Mouse (Mus musculus) embryonic facial prominence, embryonic 11.5 days (tissue): ENCODE measurements at regions not wholly inside any gene's neighbourhood (a gene's known extent, or its start where the extent isn't known, plus 50 kb on each side); places are given as distances from the start of the nearest gene placed in this dataset.

Source experiments
- ATAC-seq: fragments of 200-750 bp; cut with Nextera tagmentation; replicated peaks from 2 replicates; pipeline ENCODE4 v1.8.0; 2017; ENCODE audit warnings: low read depth; ENCODE audit not compliant: insufficient number of reproducible peaks, low FRiP score, low TSS enrichment
- DNase-seq: peaks from one replicate; pipeline ENCODE4 v3.0.0-alpha.2; 2015; ENCODE audit warnings: low spot score
- H3K27ac ChIP-seq: fragments of 300-500 bp; sonication (generic); replicated peaks from 2 replicates; pipeline ENCODE4 v1.5.1; 2014; ENCODE audit warnings: mild to moderate bottlenecking, low read depth, low read length, control low read depth
- H3K27me3 ChIP-seq: fragments of 300-500 bp; sonication (generic); 2 replicates; pipeline ENCODE4 v1.6.1; 2014; ENCODE audit warnings: mild to moderate bottlenecking, low read length, moderate library complexity, mixed read lengths; ENCODE audit not compliant: control insufficient read depth, insufficient read depth
- H3K36me3 ChIP-seq: fragments of 300-500 bp; sonication (generic); replicated peaks from 2 replicates; pipeline ENCODE4 v1.6.1; 2014; ENCODE audit warnings: low read depth, mild to moderate bottlenecking, low read length, moderate library complexity, mixed read lengths; ENCODE audit not compliant: control insufficient read depth, insufficient read depth
- H3K4me1 ChIP-seq: fragments of 300-500 bp; sonication (generic); 2 replicates; pipeline ENCODE4 v1.6.1; 2014; ENCODE audit warnings: low read length, mixed read lengths; ENCODE audit not compliant: control insufficient read depth, insufficient read depth
- H3K4me2 ChIP-seq: fragments of 300-500 bp; sonication (generic); 2 replicates; pipeline ENCODE4 v1.6.1; 2014; ENCODE audit warnings: low read depth, mild to moderate bottlenecking, control low read depth, low read length, moderate library complexity
- H3K4me3 ChIP-seq: fragments of 300-500 bp; sonication (generic); 2 replicates; pipeline ENCODE4 v1.5.1; 2014; ENCODE audit warnings: low read depth, low read length, control low read depth
- H3K9ac ChIP-seq: fragments of 300-500 bp; sonication (generic); replicated peaks from 2 replicates; pipeline ENCODE4 v1.6.1; 2014; ENCODE audit warnings: mild to moderate bottlenecking, control low read depth, low read length
- H3K9me3 ChIP-seq: fragments of 300-500 bp; sonication (generic); replicated peaks from 2 replicates; pipeline ENCODE4 v1.6.1; 2016; ENCODE audit warnings: mild to moderate bottlenecking, low read length, inconsistent platforms, mixed read lengths; ENCODE audit not compliant: control insufficient read depth
- WGBS: fragments of 180-500 bp; shearing (Covaris S2); extraction: QIAGEN DNeasy Blood & Tissue Kit; methylation state at CpG from one replicate; pipeline ENCODE4 v1.1.7; 2014; 5-methylcytosine and 5-hydroxymethylcytosine counted together

DNA sequence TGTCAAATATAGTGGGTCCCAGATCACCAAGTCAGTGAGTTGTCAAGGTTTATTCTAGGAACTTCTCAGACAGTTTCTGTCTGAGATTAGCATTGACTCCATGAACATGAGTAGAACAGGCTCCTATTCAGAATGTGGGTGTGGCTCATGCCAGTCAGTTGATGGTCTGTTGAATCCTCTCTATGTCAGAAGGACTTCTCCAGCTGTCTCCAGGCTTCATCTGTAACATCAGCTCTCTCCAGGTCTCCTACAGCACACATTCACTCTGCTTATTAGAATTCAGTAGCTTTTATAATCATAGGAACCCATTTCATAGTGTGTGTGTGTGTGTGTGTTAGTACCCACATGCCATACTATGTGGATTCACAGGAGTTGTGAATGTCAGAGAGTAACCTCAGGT lies 113.2 kb upstream of the Arpp21 start:
- no peak overlapping the region for H3K27ac ChIP-seq
- no peaks in the 10 kb centered on the region for H3K27me3 ChIP-seq
- no peak overlapping the region for H3K4me3 ChIP-seq
- DNase-seq = no peak
- ATAC-seq = no peak
- H3K9ac ChIP-seq = no peak overlapping the region
- H3K36me3 ChIP-seq = no peaks in the 10 kb centered on the region
- H3K4me2 ChIP-seq = no peak overlapping the region
- no peaks in the 10 kb centered on the region for H3K9me3 ChIP-seq
- H3K4me1 ChIP-seq = no peaks in the 10 kb centered on the region

DNA sequence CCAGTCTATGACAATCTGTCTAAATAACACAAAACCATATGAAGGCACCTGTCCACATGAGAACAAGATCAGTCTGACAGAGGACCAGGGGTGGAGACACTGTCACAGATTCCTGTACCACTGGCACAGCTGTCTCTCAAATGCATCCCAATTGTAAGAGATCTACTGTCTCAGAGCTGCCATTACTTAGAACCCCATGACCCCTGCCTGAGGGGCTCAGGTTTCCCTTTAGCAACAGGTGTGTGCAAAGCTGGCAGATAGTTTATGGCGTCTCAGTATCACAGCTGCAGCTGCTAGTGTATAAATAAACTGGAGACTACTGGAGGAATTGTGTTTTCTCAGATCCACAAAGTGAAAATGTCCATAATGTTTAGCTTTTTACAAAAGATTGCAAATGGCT lies 109.1 kb upstream of the Arpp21 start:
- WGBS = 33% methylated on average over 1 of the region's 1 CpGs
- no peak overlapping the region for H3K4me3 ChIP-seq
- H3K27me3 ChIP-seq = no peaks in the 10 kb centered on the region
- H3K4me1 ChIP-seq = no peaks in the 10 kb centered on the region
- no peaks in the 10 kb centered on the region for H3K36me3 ChIP-seq
- H3K4me2 ChIP-seq = no peak overlapping the region
- no peak overlapping the region for H3K9ac ChIP-seq
- DNase-seq (no peak), ATAC-seq (no peak)
- H3K27ac ChIP-seq = no peak overlapping the region
- H3K9me3 ChIP-seq = no peaks in the 10 kb centered on the region

DNA sequence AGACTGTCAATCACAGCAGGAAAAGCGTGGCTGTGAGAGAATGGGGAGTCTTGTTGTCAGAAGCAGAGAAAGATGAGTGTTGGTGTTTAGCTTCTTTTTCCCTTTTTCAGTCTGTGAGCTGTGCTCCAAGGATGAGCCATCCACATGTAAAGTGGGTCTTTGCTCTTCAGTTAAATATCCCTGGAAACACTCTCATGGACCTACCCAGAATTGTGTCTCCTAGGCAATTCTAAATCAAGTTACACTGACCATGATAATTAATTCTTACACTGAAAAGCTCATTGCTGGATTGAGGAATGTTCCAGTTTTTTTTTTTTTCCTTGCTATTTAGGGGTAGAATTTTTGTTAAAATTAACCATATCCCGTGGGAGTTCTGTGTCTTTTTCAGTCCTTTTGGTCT lies 104.6 kb upstream of the Arpp21 start:
- Histone ChIP-seq H3K36me3 (no peaks in the 10 kb centered on the region), H3K4me1 (no peaks in the 10 kb centered on the region), H3K4me2 (no peak overlapping the region), H3K27ac (no peak overlapping the region), H3K4me3 (no peak overlapping the region), H3K27me3 (no peaks in the 10 kb centered on the region), H3K9ac (no peak overlapping the region), H3K9me3 (no peaks in the 10 kb centered on the region)
- WGBS = 74% methylated on average over 2 of the region's 2 CpGs
- ATAC-seq = no peak
- DNase-seq = no peak

DNA sequence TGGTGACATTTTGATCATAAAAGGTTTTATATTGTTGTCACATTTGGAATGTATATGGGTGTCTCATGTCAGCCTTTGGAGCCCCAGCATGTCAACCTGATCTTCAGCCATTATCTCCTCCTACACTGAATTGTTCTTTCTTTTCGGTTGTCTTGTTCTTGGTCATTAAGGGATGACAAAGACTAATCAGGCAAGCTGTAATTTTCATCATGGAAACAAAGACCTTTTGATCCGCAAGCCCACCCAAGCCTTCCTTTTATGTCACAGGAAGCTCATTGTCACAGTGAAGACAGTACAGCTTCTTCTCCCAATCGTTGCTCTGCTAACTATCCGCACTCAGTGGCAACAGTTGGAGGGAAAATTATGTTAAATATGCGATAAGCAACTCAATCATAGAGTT lies 84.3 kb upstream of the Arpp21 start:
- Histone ChIP-seq H3K4me2 (no peak overlapping the region), H3K27ac (no peak overlapping the region), H3K9ac (no peak overlapping the region), H3K36me3 (no peaks in the 10 kb centered on the region), H3K4me1 (no peaks in the 10 kb centered on the region), H3K9me3 (no peaks in the 10 kb centered on the region), H3K4me3 (no peak overlapping the region), H3K27me3 (no peaks in the 10 kb centered on the region)
- no peak for DNase-seq
- ATAC-seq = no peak
- WGBS = 67% methylated on average over 5 of the region's 5 CpGs

DNA sequence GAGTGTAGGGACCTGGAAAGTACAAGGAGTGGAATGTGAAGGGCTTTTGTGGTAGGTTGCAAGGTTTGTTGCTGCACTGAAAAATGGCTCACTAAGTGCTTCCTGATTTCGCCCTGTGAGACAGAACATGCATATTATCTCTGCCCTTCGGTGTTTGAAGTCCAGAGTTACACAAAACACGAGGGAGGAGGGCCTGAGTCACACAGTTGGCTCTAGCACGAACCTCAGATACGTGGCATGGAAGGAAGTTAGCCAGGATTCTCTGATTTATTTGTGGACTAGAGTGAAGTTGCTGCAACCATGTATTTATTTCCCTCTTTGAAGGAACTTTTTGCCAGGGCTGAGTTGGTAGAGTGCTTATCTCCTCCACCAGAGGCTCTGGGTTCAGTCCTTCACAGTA lies 73.2 kb upstream of the Arpp21 start:
- 69% methylated on average over 5 of the region's 5 CpGs for WGBS
- H3K4me3 ChIP-seq = no peak overlapping the region
- no peaks in the 10 kb centered on the region for H3K36me3 ChIP-seq
- no peaks in the 10 kb centered on the region for H3K4me1 ChIP-seq
- no peak overlapping the region for H3K9ac ChIP-seq
- ATAC-seq = no peak
- H3K9me3 ChIP-seq = no peaks in the 10 kb centered on the region
- no peak overlapping the region for H3K4me2 ChIP-seq
- no peaks in the 10 kb centered on the region for H3K27me3 ChIP-seq
- no peak for DNase-seq
- no peak overlapping the region for H3K27ac ChIP-seq

DNA sequence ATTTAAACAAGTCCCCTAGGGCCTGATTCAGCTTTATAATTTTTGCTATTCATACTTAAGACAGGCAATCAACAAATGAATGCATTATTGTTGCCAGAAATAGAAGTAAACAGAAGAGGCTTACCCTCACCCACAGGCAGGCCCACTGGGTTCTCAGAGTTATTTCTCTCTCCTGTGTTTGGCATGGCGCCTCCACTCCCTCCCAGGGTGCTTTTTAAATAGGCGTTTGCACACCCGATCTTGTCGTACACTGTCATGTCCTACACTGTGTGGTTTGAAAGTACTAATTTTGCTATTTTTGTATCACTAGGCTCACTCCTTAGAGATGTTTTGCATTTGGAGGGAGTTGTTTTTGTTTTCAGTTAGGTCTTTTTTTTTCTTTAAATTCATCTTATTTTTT lies 72.1 kb upstream of the Arpp21 start:
- ATAC-seq = no peak
- 87% methylated on average over 4 of the region's 4 CpGs for WGBS

DNA sequence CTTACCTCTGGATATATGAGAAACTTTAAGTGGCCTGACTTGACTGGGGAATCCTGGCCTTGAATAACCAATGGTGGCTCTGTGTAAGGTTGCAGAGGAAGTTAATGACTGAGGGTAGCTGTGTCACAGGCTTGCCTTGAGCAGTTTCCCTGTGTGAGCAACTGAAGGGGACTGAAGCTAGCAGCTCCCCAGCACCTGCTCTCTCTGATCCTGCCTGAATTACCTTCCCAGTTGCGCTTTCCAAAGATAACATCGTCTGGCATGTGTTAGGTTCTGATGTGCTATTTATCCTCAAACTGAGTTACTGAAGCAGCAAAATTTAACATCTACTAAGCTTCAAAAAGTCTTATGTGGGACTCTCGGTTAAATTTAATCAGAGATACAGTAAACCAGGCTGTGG lies 56.1 kb upstream of the Arpp21 start:
- Histone ChIP-seq H3K9ac (no peak overlapping the region), H3K4me1 (no peaks in the 10 kb centered on the region), H3K27ac (no peak overlapping the region), H3K36me3 (no peaks in the 10 kb centered on the region), H3K4me3 (no peak overlapping the region), H3K27me3 (no peaks in the 10 kb centered on the region), H3K4me2 (no peak overlapping the region), H3K9me3 (no peaks in the 10 kb centered on the region)
- no peak for DNase-seq
- WGBS = 87% methylated on average over 3 of the region's 3 CpGs
- no peak for ATAC-seq

More for the DNA sequence above, 72.1 kb upstream of the Arpp21 start:
- H3K4me2 ChIP-seq = no peak overlapping the region
- no peak overlapping the region for H3K27ac ChIP-seq
- H3K36me3 ChIP-seq = no peaks in the 10 kb centered on the region
- H3K9me3 ChIP-seq = no peaks in the 10 kb centered on the region
- no peaks in the 10 kb centered on the region for H3K4me1 ChIP-seq
- no peak for DNase-seq
- H3K4me3 ChIP-seq = no peak overlapping the region
- no peak overlapping the region for H3K9ac ChIP-seq
- H3K27me3 ChIP-seq = no peaks in the 10 kb centered on the region
